Mouse (Mus musculus): ENCODE measurements at regions not wholly inside any gene's neighbourhood (a gene's known extent, or its start where the extent isn't known, plus 50 kb on each side); places are given as distances from the start of the nearest gene placed in this dataset.

DNA sequence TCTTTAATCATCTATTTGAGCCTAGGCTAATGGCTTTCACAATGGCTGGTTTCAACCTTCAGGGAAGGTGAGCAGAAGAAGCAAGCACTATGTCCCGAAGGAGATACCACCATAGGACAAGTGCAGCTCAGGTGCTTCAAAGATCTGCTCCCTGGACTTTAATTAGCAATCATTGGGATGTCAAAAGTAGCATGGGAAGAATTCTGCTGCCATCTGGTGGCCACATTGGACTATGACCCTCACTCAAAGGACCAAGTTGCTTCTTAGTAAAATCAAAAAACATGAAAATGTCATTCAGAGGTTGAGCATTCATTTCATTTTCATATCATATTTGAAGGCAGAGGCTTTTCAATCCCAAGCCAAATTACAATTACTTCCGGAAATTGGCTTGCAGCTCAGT lies 610.9 kb downstream of the Ets1 start:
- Histone ChIP-seq H3K36me3 (ENCODE audit: control insufficient read depth, insufficient read depth, low read length) (no peaks in the 10 kb centered on the region), H3K9ac (ENCODE audit: low read length) (no peak overlapping the region), H3K9me3 (ENCODE audit: control insufficient read depth, low read length) (no peaks in the 10 kb centered on the region), H3K4me2 (ENCODE audit: low read depth, low read length, severe bottlenecking) (no peak overlapping the region), H3K27ac (ENCODE audit: low read depth, low read length) (no peak overlapping the region), H3K4me1 (replicated peaks; ENCODE audit: control insufficient read depth, insufficient read depth, low read length) (no peaks in the 10 kb centered on the region), H3K27me3 (ENCODE audit: control insufficient read depth, insufficient read depth, low read length) (no peaks in the 10 kb centered on the region; the same call in 1 of the 2 replicates), H3K4me3 (ENCODE audit: low read depth, low read length) (no peak overlapping the region)
- ATAC-seq (replicated peaks; ENCODE audit: low FRiP score) (no peak), DNase-seq (ENCODE audit: low spot score) (peak; percentile 63)
- WGBS: 33% methylated on average over 2 of the region's 2 CpGs

DNA sequence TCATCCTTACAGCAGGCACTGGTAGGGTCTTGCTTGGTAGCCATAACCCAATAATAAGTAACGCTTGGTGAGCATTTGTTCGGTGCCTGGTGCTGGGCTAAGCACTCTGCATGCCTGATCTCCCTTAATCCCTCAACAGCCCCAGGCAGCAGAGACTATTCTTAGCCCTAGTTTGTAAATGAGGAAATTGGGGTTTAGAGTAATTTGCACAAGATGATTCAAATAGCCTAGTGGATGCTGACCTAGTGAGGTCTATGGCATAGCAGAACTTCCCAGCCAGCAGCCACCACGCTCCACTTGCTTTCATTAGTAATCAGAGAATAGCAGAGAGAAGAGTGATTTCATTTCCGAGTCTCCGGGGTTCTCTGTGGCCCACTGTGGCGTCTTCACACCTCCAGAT lies 622.2 kb downstream of the Ets1 start:
- no peaks in the 10 kb centered on the region for H3K27me3 ChIP-seq (ENCODE audit: control insufficient read depth, insufficient read depth, low read length)
- no peak overlapping the region for H3K4me2 ChIP-seq (ENCODE audit: low read depth, low read length, severe bottlenecking)
- no peak overlapping the region for H3K27ac ChIP-seq (ENCODE audit: low read depth, low read length)
- no peak overlapping the region for H3K4me3 ChIP-seq (ENCODE audit: low read depth, low read length)
- ATAC-seq (replicated peaks; ENCODE audit: low FRiP score) (peak; percentile 44), DNase-seq (ENCODE audit: low spot score) (no peak)
- no peaks in the 10 kb centered on the region for H3K4me1 ChIP-seq (replicated peaks; ENCODE audit: control insufficient read depth, insufficient read depth, low read length)
- no peaks in the 10 kb centered on the region for H3K9me3 ChIP-seq (ENCODE audit: control insufficient read depth, low read length)
- no peaks in the 10 kb centered on the region for H3K36me3 ChIP-seq (ENCODE audit: control insufficient read depth, insufficient read depth, low read length)
- no peak overlapping the region for H3K9ac ChIP-seq (ENCODE audit: low read length)
- 19% methylated on average over 6 of the region's 6 CpGs for WGBS

DNA sequence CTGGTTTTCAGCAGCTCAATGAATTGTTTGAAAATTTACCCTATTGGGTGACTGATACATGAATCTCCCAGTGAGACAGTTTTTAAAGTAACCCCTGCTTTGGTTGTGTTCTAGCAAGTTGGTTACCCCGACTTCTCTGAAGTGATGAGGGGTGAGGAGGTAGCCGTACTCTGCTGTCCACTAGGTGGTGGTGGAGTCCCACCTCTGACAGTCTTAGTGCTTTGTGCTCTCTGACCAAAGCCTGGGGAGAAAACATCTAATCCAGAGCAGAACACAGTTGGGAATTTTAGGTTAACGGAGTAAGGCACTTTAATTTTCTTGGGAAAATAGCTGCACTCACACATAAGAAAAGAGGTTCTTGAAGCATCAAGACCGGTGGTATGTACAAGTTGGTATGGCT lies 624.1 kb downstream of the Ets1 start:
- Histone ChIP-seq H3K4me1 (replicated peaks; ENCODE audit: control insufficient read depth, insufficient read depth, low read length) (no peaks in the 10 kb centered on the region), H3K4me2 (ENCODE audit: low read depth, low read length, severe bottlenecking) (no peak overlapping the region), H3K36me3 (ENCODE audit: control insufficient read depth, insufficient read depth, low read length) (no peaks in the 10 kb centered on the region), H3K27ac (ENCODE audit: low read depth, low read length) (no peak overlapping the region), H3K9me3 (ENCODE audit: control insufficient read depth, low read length) (no peaks in the 10 kb centered on the region), H3K4me3 (ENCODE audit: low read depth, low read length) (no peak overlapping the region), H3K27me3 (ENCODE audit: control insufficient read depth, insufficient read depth, low read length) (no peaks in the 10 kb centered on the region), H3K9ac (ENCODE audit: low read length) (no peak overlapping the region)
- 28% methylated on average over 4 of the region's 4 CpGs for WGBS
- peak; percentile 85 for ATAC-seq (replicated peaks; ENCODE audit: low FRiP score)
- DNase-seq (ENCODE audit: low spot score): peak; percentile 72

DNA sequence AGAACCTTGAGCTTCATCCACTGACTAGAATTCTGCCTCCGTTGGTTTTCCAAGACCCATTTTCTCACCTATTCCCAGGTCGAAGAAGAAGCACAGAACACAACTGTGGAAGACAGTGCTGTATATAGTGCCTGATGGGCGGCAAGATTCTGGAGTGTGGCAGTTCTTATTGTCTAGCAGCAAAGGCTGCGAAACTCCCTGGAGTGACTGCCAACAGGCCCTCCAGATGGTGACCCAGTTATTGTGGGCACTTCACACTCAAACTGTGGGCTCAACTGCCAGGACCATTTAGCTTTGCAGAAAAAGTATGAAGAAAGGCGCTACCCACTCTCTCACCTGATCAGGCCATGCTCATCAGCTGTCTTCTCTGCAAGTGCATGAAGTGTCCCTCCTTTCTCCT lies 653.4 kb downstream of the Ets1 start:
- Histone ChIP-seq H3K9me3 (ENCODE audit: control insufficient read depth, low read length) (no peaks in the 10 kb centered on the region), H3K4me3 (ENCODE audit: low read depth, low read length) (no peak overlapping the region), H3K4me2 (ENCODE audit: low read depth, low read length, severe bottlenecking) (no peak overlapping the region), H3K9ac (ENCODE audit: low read length) (no peak overlapping the region), H3K27me3 (ENCODE audit: control insufficient read depth, insufficient read depth, low read length) (no peaks in the 10 kb centered on the region), H3K27ac (ENCODE audit: low read depth, low read length) (no peak overlapping the region), H3K4me1 (replicated peaks; ENCODE audit: control insufficient read depth, insufficient read depth, low read length) (no peaks in the 10 kb centered on the region), H3K36me3 (ENCODE audit: control insufficient read depth, insufficient read depth, low read length) (no peaks in the 10 kb centered on the region)
- 91% methylated on average over 5 of the region's 5 CpGs for WGBS
- ATAC-seq (replicated peaks; ENCODE audit: low FRiP score): no peak
- no peak for DNase-seq (ENCODE audit: low spot score)

DNA sequence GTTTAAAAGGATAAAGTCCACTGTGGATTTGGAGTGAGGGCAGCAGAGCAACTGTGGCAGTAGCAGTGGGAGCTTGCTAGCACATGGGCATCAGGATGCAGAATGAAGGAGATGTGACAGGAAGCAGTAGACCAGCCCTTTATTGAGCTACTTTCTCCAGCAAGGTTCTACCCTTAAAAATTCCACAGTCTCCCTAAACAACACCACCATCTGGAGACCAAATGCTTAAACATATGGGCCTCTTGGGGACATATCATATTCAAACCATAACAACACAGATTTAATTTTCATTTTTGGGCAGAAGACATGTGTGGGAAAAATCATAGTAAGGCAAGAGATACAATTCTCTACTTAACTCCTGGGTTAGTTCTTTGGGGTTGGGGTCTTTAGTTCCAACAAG lies 656.1 kb downstream of the Ets1 start:
- no peaks in the 10 kb centered on the region for H3K27me3 ChIP-seq (ENCODE audit: control insufficient read depth, insufficient read depth, low read length)
- no peak overlapping the region for H3K9ac ChIP-seq (ENCODE audit: low read length)
- no peaks in the 10 kb centered on the region for H3K4me1 ChIP-seq (replicated peaks; ENCODE audit: control insufficient read depth, insufficient read depth, low read length)
- H3K4me2 ChIP-seq (ENCODE audit: low read depth, low read length, severe bottlenecking): no peak overlapping the region
- no peak overlapping the region for H3K4me3 ChIP-seq (ENCODE audit: low read depth, low read length)
- DNase-seq (ENCODE audit: low spot score) (no peak), ATAC-seq (replicated peaks; ENCODE audit: low FRiP score) (no peak)
- H3K9me3 ChIP-seq (ENCODE audit: control insufficient read depth, low read length): no peaks in the 10 kb centered on the region
- H3K36me3 ChIP-seq (ENCODE audit: control insufficient read depth, insufficient read depth, low read length): no peaks in the 10 kb centered on the region
- H3K27ac ChIP-seq (ENCODE audit: low read depth, low read length): no peak overlapping the region

DNA sequence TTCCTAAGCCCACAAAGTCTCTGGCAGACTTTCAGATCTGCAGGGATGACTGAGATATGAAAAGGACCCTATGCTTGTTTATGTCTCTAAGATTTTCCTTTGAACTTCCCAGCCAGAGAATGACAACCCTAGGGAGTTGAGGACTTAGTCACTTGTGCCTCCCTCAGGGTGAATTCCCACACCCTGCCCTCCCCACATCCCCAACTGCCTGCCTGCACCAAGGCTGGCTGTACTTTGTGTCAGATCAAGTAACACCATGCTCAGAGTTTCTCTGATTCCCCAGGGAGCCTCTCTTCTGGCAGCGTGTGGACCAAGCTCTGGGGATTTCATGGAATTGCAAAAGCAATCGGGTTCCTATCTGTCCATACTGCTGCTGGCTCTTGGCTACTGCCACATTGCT lies 659.9 kb downstream of the Ets1 start:
- Histone ChIP-seq H3K36me3 (ENCODE audit: control insufficient read depth, insufficient read depth, low read length) (no peaks in the 10 kb centered on the region), H3K27ac (ENCODE audit: low read depth, low read length) (no peak overlapping the region), H3K4me1 (replicated peaks; ENCODE audit: control insufficient read depth, insufficient read depth, low read length) (no peaks in the 10 kb centered on the region), H3K4me3 (ENCODE audit: low read depth, low read length) (no peak overlapping the region), H3K27me3 (ENCODE audit: control insufficient read depth, insufficient read depth, low read length) (no peaks in the 10 kb centered on the region), H3K4me2 (ENCODE audit: low read depth, low read length, severe bottlenecking) (no peak overlapping the region), H3K9me3 (ENCODE audit: control insufficient read depth, low read length) (no peaks in the 10 kb centered on the region), H3K9ac (ENCODE audit: low read length) (no peak overlapping the region)
- ATAC-seq (replicated peaks; ENCODE audit: low FRiP score): no peak
- 29% methylated on average over 2 of the region's 2 CpGs for WGBS
- DNase-seq (ENCODE audit: low spot score): no peak

DNA sequence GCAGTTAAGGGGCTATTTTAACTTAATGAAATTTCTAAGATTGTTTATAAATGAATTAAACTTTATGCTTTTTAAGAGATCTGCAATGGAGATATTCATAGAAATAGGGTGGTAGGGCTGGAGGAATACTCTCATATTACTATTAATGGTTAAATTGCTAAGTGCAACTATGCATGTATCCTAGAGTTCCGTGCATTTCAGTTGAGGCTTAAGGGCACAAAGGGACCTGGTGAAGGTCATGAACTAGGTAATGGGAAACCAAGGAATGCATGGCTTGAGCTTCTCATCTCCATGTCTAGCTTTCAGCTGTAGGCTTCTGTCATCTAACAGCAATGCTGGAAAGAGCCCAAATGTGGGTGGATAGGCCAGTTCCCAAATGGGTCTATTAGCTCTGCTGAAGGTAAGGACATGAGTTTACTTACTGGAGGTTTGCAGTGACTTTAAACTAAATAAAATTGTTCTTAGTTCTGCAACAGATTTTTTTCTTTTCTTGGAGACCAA lies 683.6 kb downstream of the Ets1 start:
- ATAC-seq (replicated peaks; ENCODE audit: low FRiP score): no peak
- Histone ChIP-seq H3K27me3 (ENCODE audit: control insufficient read depth, insufficient read depth, low read length) (no peaks in the 10 kb centered on the region), H3K4me3 (ENCODE audit: low read depth, low read length) (no peak overlapping the region), H3K4me1 (replicated peaks; ENCODE audit: control insufficient read depth, insufficient read depth, low read length) (no peaks in the 10 kb centered on the region), H3K27ac (ENCODE audit: low read depth, low read length) (no peak overlapping the region), H3K9me3 (ENCODE audit: control insufficient read depth, low read length) (no peaks in the 10 kb centered on the region), H3K4me2 (ENCODE audit: low read depth, low read length, severe bottlenecking) (no peak overlapping the region), H3K9ac (ENCODE audit: low read length) (no peak overlapping the region), H3K36me3 (ENCODE audit: control insufficient read depth, insufficient read depth, low read length) (no peaks in the 10 kb centered on the region)
- no peak for DNase-seq (ENCODE audit: low spot score)
- 71% methylated on average over 1 of the region's 1 CpGs for WGBS

DNA sequence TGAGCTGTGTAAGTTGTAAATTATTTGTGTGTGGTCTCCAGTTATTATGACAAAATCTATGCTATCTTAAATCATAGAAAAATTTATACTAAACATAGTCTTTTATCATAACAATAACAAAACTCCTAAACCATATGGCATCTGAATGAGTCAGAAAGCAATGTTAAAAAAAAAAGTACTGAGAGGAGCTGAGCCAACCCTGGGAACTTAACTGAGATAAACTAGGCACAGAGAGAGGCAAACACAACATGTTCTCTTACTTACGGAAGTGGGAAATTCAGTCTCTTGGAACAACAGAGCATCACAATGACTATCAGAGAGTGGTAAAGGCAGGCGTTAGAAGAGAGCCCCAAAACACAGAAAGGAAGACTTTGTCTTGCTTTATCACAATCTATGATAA lies 691.7 kb downstream of the Ets1 start:
- no peaks in the 10 kb centered on the region for H3K27me3 ChIP-seq (ENCODE audit: control insufficient read depth, insufficient read depth, low read length)
- DNase-seq (ENCODE audit: low spot score) (no peak), ATAC-seq (replicated peaks; ENCODE audit: low FRiP score) (no peak)
- no peak overlapping the region for H3K27ac ChIP-seq (ENCODE audit: low read depth, low read length)
- no peaks in the 10 kb centered on the region for H3K9me3 ChIP-seq (ENCODE audit: control insufficient read depth, low read length)
- H3K36me3 ChIP-seq (ENCODE audit: control insufficient read depth, insufficient read depth, low read length): no peaks in the 10 kb centered on the region
- H3K9ac ChIP-seq (ENCODE audit: low read length): no peak overlapping the region
- 87% methylated on average over 2 of the region's 2 CpGs for WGBS
- no peak overlapping the region for H3K4me2 ChIP-seq (ENCODE audit: low read depth, low read length, severe bottlenecking)
- no peaks in the 10 kb centered on the region for H3K4me1 ChIP-seq (replicated peaks; ENCODE audit: control insufficient read depth, insufficient read depth, low read length)
- no peak overlapping the region for H3K4me3 ChIP-seq (ENCODE audit: low read depth, low read length)

DNA sequence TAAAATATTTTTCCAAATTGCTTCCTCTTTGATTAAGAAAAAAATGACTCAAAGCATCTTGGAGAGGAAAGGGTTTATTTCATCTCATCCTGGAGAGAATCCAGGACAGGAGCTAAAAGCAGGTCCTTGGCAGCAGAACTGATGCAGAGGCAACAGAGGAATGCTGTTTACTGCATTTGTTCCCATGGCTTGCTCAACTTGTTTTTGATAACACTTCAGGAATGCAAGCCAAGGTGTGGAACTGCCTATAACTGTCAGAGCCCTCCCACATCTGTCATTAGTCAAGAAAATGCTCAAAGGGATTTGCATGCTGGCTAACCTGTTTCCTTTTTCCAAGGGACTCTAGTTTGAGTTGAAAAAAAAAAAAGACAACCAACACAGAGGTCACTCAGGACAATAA lies 714.2 kb downstream of the Ets1 start:
- H3K4me3 ChIP-seq (ENCODE audit: low read depth, low read length): no peak overlapping the region
- no peaks in the 10 kb centered on the region for H3K4me1 ChIP-seq (replicated peaks; ENCODE audit: control insufficient read depth, insufficient read depth, low read length)
- no peaks in the 10 kb centered on the region for H3K27me3 ChIP-seq (ENCODE audit: control insufficient read depth, insufficient read depth, low read length)
- ATAC-seq (replicated peaks; ENCODE audit: low FRiP score) (no peak), DNase-seq (ENCODE audit: low spot score) (no peak)
- no peak overlapping the region for H3K27ac ChIP-seq (ENCODE audit: low read depth, low read length)
- H3K4me2 ChIP-seq (ENCODE audit: low read depth, low read length, severe bottlenecking): no peak overlapping the region
- H3K36me3 ChIP-seq (ENCODE audit: control insufficient read depth, insufficient read depth, low read length): no peaks in the 10 kb centered on the region
- H3K9ac ChIP-seq (ENCODE audit: low read length): no peak overlapping the region
- H3K9me3 ChIP-seq (ENCODE audit: control insufficient read depth, low read length): no peaks in the 10 kb centered on the region
